Mouse (Mus musculus): Measurements from ENCODE around the gene Cxcl3. TPM values are rescaled to one million over a fixed set of nuclear protein-coding genes. Genes with fewer than 3 reads are reported as not detected.

The Cxcl3 gene
- polyA plus RNA-seq, 1 experiment from 2014 or later, result not detected

GRCm38 (mm10) chr5:90832145-90832767, 46.4 kb downstream of the Cxcl3 start:
- H3K4me3 ChIP-seq (ENCODE audit: low read length), result peak overlapping the region; percentile 10; the same call in 1 of the 2 replicates
- peak; percentile 83 for ATAC-seq (ENCODE audit: low read depth)
- H3K4me2 ChIP-seq (ENCODE audit: low read depth, low read length), result peak overlapping the region; percentile 39
- WGBS, result 29% methylated on average over 11 of the region's 11 CpGs
- H3K4me1 ChIP-seq (replicated peaks; ENCODE audit: control insufficient read depth, insufficient read depth, low read length), result peaks cover 11% of the 10 kb centered on the region
- no peaks in the 10 kb centered on the region for H3K9me3 ChIP-seq (ENCODE audit: control insufficient read depth, low read length)
- H3K27ac ChIP-seq (ENCODE audit: low read length), result peak overlapping the region; percentile 60
- no peaks in the 10 kb centered on the region for H3K27me3 ChIP-seq (ENCODE audit: control insufficient read depth, insufficient read depth, low read depth, low read length)
- no peaks in the 10 kb centered on the region for H3K36me3 ChIP-seq (ENCODE audit: control insufficient read depth, insufficient read depth, low read length)
- H3K9ac ChIP-seq (ENCODE audit: low read length), result peak overlapping the region; percentile 42

- 66% methylated on average over 8 of the region's 8 CpGs for WGBS
Measured at GRCm38 (mm10) chr5:90832768-90833388, 47.0 kb downstream of the Cxcl3 start.

GRCm38 (mm10) chr5:90834436-90834835, 48.5 kb downstream of the Cxcl3 start:
- Histone ChIP-seq H3K9me3 (ENCODE audit: control insufficient read depth, low read length) (no peaks in the 10 kb centered on the region), H3K4me2 (ENCODE audit: low read depth, low read length) (no peak overlapping the region), H3K27me3 (ENCODE audit: control insufficient read depth, insufficient read depth, low read depth, low read length) (no peaks in the 10 kb centered on the region), H3K27ac (ENCODE audit: low read length) (no peak overlapping the region), H3K9ac (ENCODE audit: low read length) (no peak overlapping the region), H3K36me3 (ENCODE audit: control insufficient read depth, insufficient read depth, low read length) (no peaks in the 10 kb centered on the region), H3K4me1 (replicated peaks; ENCODE audit: control insufficient read depth, insufficient read depth, low read length) (peaks cover 11% of the 10 kb centered on the region), H3K4me3 (ENCODE audit: low read length) (no peak overlapping the region)
- ATAC-seq (ENCODE audit: low read depth), result no peak
- WGBS, result 81% methylated on average over 4 of the region's 4 CpGs

More at GRCm38 (mm10) chr5:90832768-90833388, 47.0 kb downstream of the Cxcl3 start:
- H3K9ac ChIP-seq (ENCODE audit: low read length), result no peak overlapping the region; the same call in 1 of the 2 replicates
- H3K4me3 ChIP-seq (ENCODE audit: low read length), result peak overlapping the region; percentile 10; the same call in 1 of the 2 replicates
- no peaks in the 10 kb centered on the region for H3K27me3 ChIP-seq (ENCODE audit: control insufficient read depth, insufficient read depth, low read depth, low read length)
- peak; percentile 70 for ATAC-seq (ENCODE audit: low read depth)
- peak overlapping the region; percentile 39; the same call in 1 of the 2 replicates for H3K4me2 ChIP-seq (ENCODE audit: low read depth, low read length)
- no peaks in the 10 kb centered on the region for H3K36me3 ChIP-seq (ENCODE audit: control insufficient read depth, insufficient read depth, low read length)
- H3K4me1 ChIP-seq (replicated peaks; ENCODE audit: control insufficient read depth, insufficient read depth, low read length), result peaks cover 11% of the 10 kb centered on the region
- peak overlapping the region; percentile 52 for H3K27ac ChIP-seq (ENCODE audit: low read length)
- H3K9me3 ChIP-seq (ENCODE audit: control insufficient read depth, low read length), result no peaks in the 10 kb centered on the region

GRCm38 (mm10) chr5:90838582-90838981, 52.7 kb downstream of the Cxcl3 start:
- Histone ChIP-seq H3K4me2 (ENCODE audit: low read depth, low read length) (no peak overlapping the region), H3K9me3 (ENCODE audit: control insufficient read depth, low read length) (no peaks in the 10 kb centered on the region), H3K9ac (ENCODE audit: low read length) (no peak overlapping the region), H3K27me3 (ENCODE audit: control insufficient read depth, insufficient read depth, low read depth, low read length) (no peaks in the 10 kb centered on the region), H3K4me3 (ENCODE audit: low read length) (no peak overlapping the region), H3K4me1 (replicated peaks; ENCODE audit: control insufficient read depth, insufficient read depth, low read length) (0 out of 2 replicates have a peak, but pooled peaks cover 3% of the 10 kb centered on the region), H3K27ac (ENCODE audit: low read length) (no peak overlapping the region), H3K36me3 (ENCODE audit: control insufficient read depth, insufficient read depth, low read length) (no peaks in the 10 kb centered on the region)
- no peak for ATAC-seq (ENCODE audit: low read depth)
- WGBS, result 51% methylated on average over 5 of the region's 5 CpGs

Small RNAs within 50 kb of the gene (microRNA-seq; reads per million reads assigned to microRNA genes)
- not detected for gene Gm24322

Other genes with a start within 250 kb of the Cxcl3 start
- 0.10 TPM in 1 of 2 replicates, not detected in the other for gene 5830473C10Rik, start 225.0 kb upstream of the Cxcl3 start, polyA plus RNA-seq (2015; fragmentation: Nextera tagmentation; extraction: Ambion mirVana)
- 4.0 and 4.1 TPM in 2 replicates for gene Rassf6, start 145.4 kb upstream of the Cxcl3 start, polyA plus RNA-seq (2015; fragmentation: Nextera tagmentation; extraction: Ambion mirVana)
- gene Cxcl5, start 26.7 kb upstream of the Cxcl3 start, polyA plus RNA-seq (2015; fragmentation: Nextera tagmentation; extraction: Ambion mirVana), result not detected in 2 replicates
- gene Ppbp, start 17.6 kb upstream of the Cxcl3 start, polyA plus RNA-seq (2015; fragmentation: Nextera tagmentation; extraction: Ambion mirVana), result 6.0 and 6.5 TPM in 2 replicates
- 72.7 and 86.3 TPM in 2 replicates for gene Pf4, start 13.7 kb upstream of the Cxcl3 start, polyA plus RNA-seq (2015; fragmentation: Nextera tagmentation; extraction: Ambion mirVana)
- gene Cxcl15, start 8.4 kb downstream of the Cxcl3 start, polyA plus RNA-seq (2015; fragmentation: Nextera tagmentation; extraction: Ambion mirVana), result 25.4 and 40.0 TPM in 2 replicates
- gene Cxcl1, start 105.1 kb downstream of the Cxcl3 start, polyA plus RNA-seq (2015; fragmentation: Nextera tagmentation; extraction: Ambion mirVana), result 0.41 and 1.0 TPM in 2 replicates
- not detected in 2 replicates for gene Cxcl2, start 117.8 kb downstream of the Cxcl3 start, polyA plus RNA-seq (2015; fragmentation: Nextera tagmentation; extraction: Ambion mirVana)
- 33.2 and 42.9 TPM in 2 replicates for gene Mthfd2l, start 145.0 kb downstream of the Cxcl3 start, polyA plus RNA-seq (2015; fragmentation: Nextera tagmentation; extraction: Ambion mirVana)
- gene Epgn, start 241.4 kb downstream of the Cxcl3 start, polyA plus RNA-seq (2015; fragmentation: Nextera tagmentation; extraction: Ambion mirVana), result 0.09 TPM in 1 of 2 replicates, not detected in the other